Mouse (Mus musculus): Measurements from ENCODE around the gene Hpse.

Hpse gene

DNA sequence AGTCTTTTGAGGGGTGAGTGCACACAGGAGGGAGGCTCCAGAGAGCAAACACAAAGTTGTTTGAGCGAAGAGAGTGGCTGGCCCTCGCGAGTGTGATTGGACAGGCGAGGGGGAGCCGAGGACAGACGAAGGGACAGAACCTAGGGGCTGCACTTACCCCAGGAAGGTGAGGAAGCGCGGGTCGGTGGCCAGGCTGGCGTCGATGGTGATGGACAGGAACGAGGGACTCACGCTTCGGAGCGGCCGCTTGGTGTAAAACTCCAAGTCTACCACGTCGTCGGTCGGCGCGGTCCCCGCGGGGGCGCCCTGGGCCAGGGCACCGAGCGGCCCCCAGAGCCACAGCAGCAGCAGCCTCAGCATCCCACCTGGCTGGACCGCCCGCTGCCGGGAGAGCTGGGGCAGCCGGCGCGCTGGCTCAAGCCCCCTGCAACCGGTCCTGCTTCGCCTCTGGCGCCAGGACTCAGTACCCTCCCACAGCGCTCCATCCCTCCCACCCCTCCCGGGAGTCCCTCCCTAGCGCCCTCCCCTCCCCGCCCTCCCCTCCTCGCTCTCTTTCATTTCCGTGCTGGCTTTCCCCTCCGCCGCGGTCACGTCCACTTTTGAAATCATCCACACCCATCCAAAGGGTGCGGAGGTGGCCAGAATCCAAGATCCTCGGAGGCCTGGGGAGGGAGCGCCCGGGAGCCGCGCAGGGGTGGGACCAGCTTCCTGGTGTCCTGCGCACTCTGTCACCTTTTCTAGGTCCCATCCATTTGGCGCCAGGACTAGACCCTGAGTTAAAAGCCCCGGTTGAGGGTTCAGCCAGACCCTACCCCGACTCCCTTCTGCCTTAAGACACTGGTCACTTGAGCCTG, at the start of gene Hpse:
Hpse (minus strand) TSS at position 482 of the 854 bp plus-strand sequence.
- DNase-seq (ENCODE audit: low spot score), result peak; percentile 10

DNA sequence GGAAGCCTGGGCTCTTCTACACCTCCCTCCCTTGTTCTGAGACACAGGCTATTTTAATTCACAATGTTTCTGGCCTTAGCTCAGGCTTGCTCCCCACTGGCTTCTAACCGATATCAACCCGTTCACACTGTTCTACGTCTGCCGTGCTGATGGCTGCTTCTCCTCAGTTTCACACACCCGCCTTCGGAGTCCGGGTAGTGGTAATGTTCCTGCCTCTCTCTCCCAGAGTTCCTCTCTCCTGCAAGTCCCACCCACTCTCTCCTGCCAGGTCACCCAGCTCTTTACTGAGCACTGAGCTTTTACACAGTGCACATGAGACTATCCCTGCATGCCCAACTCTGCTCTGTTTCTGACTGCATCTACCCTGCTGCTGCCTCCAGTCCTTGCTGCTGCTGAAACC, 46.5 kb upstream of the Hpse start:
- no peak for DNase-seq (ENCODE audit: low spot score)

DNA sequence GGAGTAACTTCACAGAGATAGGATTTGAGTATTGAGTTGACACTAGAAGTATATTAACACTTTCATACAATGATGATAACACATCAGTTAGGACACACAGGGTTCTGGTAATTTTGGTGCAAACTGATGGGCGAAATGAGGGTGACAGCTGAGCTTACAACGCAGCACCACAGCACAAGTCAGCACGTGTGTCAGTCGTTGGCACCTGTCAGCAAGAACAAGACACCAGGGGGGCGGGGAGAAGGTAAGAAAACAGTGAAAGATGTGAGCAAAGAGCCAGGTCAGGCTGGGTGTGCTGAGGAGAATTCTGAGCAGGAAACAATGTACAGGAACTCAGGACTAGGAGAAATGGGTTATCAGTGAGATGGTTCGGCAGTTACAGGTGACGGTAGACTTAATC, 42.2 kb upstream of the Hpse start:
- DNase-seq (ENCODE audit: low spot score), result no peak

DNA sequence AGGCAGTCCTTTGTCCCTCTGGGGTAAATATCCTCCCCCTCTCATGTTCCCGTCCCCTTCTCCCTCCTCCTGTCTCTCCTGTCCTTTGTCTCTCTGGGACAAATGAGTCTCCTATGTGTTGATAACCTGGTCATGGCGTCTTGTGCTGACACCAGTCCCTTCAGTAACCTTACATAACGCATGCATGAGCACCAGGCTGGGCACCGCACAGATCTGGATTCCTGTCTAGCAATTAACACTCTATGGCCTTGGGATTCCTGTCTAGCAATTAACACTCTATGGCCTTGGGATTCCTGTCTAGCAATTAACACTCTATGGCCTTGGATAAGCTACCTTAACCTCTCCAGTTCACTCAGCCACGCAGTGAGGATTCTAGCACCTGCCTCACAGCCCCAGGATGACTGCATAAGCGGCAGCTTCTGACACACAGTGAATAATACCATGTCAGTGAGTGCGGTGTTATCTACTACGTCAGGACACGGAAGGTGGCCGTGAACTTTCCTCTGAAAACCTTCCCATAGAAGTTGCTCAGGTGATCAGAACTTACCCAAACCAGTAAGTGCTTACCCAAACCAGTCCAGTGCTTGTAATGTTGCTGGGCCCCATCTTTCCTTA, 40.6 kb upstream of the Hpse start:
- DNase-seq (ENCODE audit: low spot score), result no peak

DNA sequence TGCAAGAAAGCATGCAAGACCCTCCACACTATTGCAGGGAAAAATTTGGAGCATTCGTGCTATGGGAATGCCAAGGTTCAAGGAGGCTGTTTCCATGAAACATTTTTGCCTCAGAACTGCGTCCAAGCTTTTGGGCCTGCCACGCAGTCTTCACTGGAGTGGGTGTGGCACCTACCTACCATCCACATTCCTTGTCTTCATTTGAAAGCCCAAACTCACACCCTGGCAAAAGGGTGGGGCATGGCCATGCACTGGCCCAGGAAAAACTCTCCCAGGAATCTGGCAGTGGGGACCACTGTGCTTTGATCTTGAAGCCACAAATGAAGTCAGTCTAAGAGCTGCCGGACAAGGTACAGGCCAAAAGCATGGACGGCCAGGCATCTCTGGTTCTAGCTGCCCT, 38.6 kb upstream of the Hpse start:
- no peak for DNase-seq (ENCODE audit: low spot score)

DNA sequence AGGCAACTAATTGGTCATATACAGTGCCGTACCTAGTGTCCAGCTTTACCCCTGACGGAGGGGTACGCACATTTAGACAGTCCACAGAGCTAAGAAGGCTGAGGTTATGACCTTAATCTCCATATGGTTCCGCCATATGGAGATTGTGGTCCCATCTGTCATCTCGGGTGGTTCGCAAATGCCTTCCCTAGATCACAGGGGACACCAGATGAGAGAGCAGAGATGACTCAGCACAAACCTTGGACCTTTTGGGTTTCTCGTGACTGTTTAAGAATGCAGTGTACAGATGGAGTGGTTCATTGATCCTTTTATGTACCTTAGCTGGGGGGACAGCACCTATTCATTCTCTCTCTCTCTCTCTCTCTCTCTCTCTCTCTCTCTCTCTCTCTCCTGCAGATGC, 33.9 kb upstream of the Hpse start:
- no peak for DNase-seq (ENCODE audit: low spot score)

DNA sequence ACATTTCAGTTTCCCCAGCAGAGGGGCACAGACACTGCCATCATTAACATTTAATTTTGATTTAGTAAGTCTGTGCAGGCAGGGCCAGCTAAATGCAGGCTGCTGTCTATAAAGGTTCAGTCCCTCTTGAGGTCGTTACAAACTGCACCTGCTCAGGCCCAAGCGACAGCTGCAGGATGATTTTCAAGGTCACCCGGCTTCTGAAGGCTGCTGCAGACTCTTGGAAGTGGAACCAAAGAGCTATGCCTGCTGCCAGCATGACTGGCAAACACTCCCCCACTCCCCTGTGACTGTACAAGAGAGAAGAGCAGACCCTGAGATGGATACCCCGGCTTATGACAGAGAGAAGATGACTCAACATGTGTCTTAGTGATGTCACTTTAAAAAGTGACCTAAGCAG, 32.1 kb upstream of the Hpse start:
- DNase-seq (ENCODE audit: low spot score), result no peak

DNA sequence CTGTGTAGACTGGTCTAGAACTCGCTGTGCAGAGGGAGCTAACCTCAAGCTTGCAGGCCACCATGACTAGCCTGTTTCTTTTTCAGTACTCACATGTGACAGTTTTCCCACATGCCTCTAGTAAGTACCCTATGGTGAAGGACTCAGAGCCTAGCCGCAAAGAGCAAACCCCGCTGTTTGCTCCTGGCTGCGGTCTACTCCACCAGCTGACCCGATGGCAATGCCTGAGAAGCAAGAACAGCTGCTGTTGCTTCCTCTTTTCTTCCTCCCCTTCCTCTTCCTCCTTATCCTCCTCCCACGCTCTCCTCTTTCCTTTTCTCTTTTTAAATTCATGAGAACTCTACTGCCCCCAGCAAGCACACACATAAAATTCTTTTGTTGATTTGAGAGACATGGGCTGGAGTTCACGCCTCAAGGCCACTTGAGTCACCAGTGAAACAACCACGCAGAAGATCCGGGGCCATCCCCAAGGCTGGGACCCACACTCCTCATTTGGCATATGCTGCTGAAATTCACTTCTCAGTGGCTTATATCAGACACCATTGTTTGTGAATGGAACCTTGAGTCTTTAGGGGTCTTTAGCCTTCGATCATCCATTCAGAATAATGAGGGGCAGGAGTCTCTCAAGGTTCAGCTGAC, 31.2 kb upstream of the Hpse start:
- no peak for DNase-seq (ENCODE audit: low spot score)

DNA sequence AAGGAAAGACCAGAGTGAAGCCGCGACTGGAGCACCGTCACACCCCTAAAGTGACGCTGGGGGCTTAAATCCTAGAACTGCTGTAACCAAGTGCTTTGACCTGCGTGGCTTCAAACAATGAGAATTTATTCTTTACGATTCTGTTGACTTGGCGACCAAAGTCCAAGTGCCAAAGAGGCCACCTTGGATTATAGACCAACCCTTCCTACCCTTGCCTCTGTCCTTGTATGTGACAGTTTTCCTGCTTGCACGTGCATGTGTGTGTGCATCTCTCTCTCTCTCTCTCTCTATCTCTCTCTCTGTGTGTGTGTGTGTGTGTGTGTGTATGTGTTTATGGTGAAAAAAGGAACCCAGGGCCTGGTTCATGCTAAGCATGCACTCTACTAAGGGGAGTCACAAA, 19.3 kb upstream of the Hpse start:
- DNase-seq (ENCODE audit: low spot score), result no peak

DNA sequence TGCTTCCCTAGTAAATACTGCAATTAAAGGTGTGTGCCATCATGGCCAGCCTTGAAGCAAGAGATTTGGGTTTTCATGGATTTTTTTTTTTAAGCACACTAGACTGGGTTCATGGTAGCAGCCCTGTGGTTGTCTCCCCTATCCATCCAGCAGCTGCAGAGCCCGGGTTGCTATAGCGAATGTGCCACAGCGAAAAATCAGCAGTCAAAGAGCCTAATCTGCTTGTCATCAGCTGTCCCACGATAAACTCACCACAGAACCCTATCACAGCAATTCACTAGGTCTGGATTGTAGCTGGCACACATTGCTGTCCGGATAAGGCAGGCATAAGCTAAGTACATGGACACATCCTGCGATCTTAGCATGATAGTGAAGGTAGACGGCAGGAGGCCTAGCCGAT, 17.4 kb upstream of the Hpse start:
- no peak for DNase-seq (ENCODE audit: low spot score)

DNA sequence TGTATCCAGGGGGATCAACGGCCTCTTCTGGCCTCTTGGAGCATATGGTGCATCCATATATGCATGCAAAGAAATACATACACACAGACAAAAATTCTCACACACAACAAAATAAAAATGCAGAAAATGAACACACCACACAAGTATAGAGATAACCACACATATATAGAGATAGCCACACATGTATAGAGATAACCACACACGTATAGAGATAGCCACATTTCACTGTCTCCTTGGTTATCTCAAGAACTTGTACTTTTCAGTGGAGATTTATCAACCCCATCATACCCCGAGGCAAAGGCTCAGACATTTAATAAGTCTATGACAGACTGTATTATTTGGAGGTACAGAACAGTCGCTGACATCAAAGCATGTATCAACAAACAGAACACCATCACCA, 15.0 kb upstream of the Hpse start:
- no peak for DNase-seq (ENCODE audit: low spot score)

DNA sequence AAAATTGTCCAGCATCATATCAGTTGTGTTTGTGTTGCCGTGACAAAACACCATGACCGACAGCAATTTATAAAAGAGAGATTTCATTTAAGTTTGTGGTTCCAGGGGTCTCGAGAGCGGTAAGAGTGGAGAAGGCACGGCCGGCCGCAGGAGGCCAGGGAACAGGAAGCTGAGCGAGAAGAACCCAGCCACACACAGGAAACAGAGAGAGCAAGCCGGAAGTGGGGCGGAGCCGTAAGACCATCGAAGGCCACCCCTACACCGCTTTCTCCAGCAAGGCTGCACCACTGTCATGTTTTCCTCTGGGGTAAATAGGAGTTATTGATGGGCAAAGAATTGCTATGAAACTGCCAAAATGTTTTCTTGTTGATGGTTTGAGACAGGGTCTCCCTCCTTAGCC, 9.2 kb upstream of the Hpse start:
- DNase-seq (ENCODE audit: low spot score), result no peak

DNA sequence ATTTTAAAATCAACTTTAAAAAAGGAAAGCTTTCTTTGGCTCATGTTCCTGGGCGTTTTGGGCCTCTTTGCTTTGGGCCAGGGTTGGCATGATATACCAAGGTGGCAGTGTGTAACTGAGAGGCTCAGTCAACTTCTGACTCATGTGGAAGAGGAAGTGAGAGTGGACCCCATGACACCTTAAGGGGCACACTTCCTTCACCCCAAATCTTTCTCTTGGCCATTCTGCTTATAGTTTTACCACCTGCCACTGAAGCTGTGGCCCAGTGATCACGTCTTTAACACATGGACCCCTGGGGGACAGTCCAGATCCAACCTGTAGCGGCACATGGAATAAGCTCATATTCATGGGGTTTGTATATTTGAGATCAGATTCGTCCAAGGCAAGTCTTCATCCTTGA, 6.5 kb upstream of the Hpse start:
- DNase-seq (ENCODE audit: low spot score), result no peak

DNA sequence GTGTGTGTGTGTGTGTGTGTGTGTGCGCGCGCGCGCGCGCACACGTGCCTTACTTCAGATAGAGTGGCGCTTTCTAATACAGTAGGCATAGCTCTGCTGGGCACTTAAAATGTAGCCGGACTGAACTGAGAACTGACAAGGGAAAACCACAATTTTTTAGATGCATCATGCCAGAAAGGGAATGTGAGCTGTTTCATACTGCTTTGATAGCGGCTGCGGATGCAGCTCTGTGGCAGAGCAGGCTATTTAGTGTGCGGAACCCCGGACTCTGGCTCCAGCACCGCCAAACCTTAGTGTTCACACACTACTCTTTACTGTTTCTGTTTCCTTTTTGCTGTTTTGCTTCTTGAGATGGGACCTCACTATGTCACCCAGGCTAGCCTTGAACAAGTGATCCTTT, 2.8 kb downstream of the Hpse start:
- no peak for DNase-seq (ENCODE audit: low spot score)

DNA sequence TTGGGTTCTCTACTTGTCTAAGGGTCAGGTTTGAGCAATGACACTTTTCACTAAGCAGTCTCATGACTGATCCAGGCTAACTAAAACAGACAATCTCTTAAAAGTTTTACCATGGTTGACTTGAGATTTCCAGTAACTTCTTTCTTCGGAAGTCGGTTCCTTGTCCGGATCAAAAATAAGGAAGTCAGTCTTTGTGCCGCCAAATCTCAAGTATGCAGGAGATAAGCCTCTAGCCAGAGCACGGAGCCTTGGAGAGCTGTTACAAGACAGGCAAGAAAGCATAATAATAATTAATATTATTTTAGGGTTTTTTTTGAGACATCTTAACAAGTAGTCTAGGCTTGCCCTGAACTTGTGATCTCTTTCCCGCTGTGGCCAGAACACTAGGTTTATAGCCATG, 8.3 kb downstream of the Hpse start:
- DNase-seq (ENCODE audit: low spot score), result no peak

DNA sequence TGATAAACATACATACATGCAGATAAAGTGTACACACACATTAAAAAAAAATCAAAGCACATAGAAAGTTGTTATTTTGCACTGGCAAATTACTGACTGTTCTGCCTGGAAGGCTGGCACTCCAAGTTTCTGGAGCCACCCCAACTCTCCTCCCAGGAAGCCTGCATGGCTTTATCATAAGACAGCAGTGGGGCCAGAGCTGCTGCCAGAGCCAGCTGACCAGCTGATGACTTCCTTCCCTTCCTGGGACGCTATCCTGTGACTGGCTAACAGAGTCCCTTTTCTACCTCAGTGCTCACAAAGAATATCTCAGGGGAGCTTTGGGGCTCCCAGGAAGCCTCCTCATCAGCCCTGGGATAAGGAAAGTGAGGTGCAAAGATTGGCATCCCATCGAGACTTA, 9.5 kb downstream of the Hpse start:
- no peak for DNase-seq (ENCODE audit: low spot score)

DNA sequence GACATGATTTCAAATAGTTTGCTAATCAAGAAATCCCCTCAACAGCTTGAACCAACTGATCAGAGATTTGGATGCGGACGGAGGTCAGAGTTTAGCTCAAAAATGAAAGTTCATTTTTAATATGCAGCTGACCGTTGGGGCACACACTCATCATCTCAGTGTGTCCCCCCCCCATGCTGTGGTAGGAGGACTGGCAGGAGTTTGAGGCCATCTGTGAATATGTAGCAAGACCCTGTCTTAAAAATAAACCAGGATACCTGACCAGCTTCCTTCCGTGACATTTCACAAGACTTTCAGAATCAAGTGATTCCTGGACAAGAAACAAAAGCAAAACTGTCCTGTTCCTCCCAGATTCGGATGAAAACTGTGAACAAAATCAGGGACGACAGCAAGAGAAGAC, 10.5 kb downstream of the Hpse start:
- no peak for DNase-seq (ENCODE audit: low spot score)

DNA sequence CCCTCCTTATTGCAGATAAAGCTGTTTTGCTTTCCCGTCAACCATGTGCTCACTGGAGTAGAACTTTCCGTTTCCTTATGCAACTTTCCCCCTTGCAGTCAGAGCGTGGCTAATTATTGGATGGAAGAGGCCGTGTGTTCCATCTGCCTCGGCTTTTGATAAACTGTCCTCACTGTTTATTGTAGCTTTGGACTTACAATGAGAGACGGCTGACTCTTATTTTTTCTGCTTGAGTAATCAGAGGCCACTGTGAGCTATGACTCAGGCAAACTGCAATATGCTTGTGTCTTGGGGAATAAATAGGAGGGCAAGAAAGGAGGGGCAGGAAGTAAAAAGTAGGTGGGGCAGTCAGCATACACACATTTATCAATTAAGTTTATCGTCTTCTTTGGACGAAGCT, 12.8 kb downstream of the Hpse start:
- no peak for DNase-seq (ENCODE audit: low spot score)

DNA sequence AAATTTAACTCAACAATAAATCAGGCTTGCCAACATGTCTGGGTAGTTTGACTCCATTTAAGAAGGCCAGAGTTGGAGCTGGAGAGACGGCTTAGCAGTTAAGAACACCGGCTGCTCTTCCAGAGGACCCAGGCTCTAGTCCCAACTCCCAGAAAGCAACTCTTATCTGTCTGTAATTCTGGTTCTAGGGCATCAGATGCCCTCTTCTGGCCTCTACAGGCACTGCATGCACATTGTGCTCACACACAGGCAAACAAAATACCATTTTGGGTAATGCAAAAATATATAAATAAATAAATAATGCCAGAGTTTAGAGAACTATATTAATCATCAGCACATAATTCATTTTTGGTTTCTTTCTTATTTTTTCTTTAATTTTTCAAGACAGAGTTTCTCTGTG, 15.2 kb downstream of the Hpse start:
- no peak for DNase-seq (ENCODE audit: low spot score)

DNA sequence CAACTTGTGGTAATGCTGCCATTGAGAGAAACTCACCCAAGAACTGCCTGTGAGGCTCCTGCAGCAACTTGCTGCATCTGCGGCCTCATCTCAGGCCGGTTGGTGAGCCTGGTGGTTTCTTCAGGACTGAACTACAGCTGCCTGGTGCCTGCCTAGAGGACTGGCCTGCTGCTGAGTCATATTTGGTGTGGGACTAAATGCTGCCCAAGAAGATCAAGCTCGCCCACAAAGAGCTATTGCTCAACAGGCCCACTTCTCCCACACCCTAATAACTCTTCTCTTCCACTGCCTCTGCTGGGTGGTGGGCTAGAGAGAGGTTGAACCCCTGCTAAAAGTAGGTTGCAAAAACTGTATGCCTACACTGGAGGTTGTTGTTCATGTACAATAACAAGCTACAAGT, 17.2 kb downstream of the Hpse start:
- DNase-seq (ENCODE audit: low spot score), result no peak

DNA sequence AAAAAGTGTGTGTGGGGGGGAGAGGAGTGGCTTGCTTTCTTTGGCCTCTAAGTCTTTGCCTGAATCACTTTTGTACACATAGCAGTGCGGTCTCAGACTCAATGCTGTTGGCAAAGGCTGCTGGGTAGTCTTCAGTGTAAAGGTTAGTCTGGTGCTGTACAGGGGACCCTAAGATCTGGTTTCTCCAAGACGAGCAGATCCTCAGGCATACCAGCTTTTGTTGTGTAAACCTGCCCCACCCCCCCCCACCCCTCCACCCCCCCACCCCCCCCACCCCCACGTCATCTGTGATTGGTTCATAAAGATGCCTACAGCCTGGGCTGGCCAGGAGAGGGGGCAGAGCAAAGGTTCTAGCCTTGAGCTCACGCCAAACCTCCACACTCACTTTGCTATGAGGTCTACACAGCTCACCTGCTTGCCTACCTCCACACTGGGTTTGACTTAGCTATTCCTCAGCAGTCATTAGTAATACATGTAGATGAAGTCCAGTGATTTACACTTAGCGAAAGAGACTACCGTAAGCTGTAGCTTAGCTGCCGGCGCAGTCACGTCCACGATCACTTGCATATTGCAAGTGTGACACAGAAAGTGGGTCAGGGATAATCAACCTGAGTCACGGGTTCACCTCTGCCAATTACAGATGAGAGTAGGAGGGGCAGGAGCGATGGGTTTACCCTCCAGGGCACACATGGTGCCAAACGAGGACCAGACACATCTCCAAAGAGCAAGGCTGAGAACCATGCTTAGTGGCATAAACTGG, 18.5 kb downstream of the Hpse start:
- DNase-seq (ENCODE audit: low spot score), result no peak

DNA sequence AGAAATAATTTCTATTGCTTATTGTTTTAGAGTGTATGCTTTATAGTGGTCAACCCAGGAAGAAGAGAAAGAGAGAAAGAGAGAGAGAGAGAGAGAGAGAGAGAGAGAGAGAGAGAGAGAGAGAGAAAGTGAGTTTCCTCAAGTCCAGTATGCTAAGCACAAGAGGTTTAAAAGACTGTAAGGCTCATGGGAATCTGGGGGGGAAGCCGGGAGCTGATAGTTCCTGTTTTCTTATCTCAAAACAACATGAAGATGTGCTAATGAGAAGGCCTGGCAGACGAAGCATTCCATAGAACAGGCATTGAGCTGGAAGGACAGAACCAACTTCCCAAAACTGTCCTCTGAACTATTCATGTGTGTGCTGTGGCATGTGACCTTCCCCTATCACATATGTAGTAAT, 21.6 kb downstream of the Hpse start:
- DNase-seq (ENCODE audit: low spot score), result no peak

DNA sequence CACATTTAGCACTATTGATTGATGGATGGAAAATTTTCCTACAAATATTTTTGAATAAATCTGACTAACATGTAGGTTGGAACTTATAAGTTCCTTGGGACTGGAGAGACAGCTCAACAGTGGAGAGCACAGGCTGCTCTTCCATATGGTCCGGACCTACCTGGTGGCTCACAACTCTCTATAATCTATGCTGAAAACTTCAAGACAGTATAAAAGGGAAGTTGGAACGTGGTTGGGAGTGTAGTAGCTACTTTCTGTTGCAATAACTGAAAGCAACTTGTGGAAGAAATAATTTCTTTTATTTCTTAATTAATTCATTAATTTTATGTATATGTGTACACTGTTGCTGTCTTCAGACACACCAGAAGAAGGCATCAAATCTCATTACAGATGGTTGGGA, 22.1 kb downstream of the Hpse start:
- no peak for DNase-seq (ENCODE audit: low spot score)
